Mouse (Mus musculus): ENCODE measurements at regions not wholly inside any gene's neighbourhood (a gene's known extent, or its start where the extent isn't known, plus 50 kb on each side); places are given as distances from the start of the nearest gene placed in this dataset.

DNA sequence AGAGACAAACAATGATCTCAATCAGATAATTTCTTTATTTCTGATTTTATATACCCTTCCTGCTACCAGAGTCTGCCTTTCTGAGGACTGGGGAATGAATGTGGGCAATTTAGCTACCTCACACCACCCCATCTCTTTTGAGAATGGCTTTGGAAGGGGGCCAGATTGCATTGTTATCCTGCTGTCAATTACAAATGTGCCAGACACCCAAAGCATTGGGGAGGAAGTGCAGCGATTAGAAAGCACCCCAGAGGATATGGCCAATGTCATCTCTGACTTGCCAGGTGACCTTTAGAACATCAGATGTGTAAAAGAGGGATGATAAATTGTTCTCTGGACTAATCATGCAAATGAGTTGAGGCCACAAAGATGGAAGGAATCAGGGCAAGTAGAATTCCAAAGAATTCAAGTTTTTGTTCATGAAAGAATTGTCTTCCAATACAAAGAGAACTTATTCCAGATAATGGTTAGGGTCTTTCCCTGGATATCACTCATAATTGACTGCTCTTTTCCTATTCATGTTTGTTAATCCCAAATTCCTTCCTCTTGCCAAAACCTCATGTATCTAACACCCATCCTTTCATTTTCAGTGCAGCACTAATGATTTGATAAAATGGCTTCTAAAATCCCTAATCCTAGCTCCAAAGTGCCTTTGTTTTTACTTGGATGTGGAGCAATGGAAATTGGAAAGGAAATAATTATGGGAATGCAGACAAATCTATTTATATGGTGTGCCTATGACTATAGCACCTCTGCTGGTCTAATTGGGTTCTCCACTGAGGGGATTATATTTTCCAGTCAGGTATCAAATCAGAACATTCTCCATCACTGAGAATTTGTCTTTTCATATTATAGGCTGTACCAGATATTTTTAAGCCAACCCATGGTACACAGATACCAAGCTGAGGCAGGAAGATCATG lies 89.1 kb upstream of the Chl1 start:
- DNase-seq, result no peak

DNA sequence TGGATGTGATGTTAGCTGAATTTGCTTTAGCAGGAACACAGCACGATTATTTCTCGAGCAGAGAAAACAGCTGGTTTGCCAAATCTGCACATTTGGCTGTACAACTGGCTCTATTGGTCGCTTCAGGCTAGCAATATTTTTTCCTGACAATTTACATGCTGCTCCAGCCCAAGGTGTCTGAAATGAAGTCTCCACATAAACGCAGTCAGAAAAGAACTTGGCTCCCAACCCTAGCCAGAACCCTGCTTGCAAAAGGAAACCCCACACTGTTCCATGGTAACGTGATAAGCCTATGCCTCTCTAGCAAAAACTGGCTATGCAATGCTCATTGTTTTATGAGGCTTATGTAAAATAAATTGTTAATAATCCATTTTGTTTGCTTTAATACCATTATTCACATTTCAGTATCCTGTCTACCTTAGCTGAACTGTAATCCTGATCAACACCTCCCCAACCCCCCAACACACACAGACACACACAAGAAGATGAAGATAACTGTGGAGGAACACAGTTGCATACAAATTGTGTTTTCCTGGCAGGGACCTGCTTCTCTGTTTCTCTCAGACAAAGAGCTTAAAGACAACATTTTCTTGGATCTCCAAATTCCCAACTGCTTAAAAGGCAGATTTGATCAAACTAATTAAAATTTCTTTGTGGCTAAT lies 79.3 kb upstream of the Chl1 start:
- peak; percentile 22 for DNase-seq

DNA sequence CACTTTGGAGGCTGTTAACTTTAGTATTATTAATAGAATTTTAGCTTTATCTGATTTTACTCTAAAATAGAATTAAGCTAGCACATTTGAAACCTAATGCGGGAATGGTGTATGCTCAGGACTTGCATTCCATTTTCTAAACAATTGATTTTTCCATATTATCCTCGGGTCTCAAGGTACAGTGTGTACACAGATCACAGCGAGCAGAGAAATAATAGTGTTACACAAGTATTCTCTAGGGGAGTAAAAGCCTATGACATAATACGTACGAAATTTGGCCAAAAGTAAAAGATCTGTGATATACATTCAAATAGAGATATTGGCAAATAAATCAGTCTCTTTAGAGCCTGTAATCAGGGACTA lies 78.8 kb upstream of the Chl1 start:
- no peak for DNase-seq

Data from right cerebral cortex, postnatal 25 days (tissue).